Mouse (Mus musculus) skeletal muscle tissue, adult 2 months (tissue): ENCODE data around the gene Aox1.
"Not testable (repeated sequence)": the region's sequence is repeated elsewhere in the genome, so short reads cannot be mapped to it uniquely, and the experiment has no call there.

Experiments used
- DNase-seq: peaks from one replicate; pipeline ENCODE4 v3.0.0-alpha.2; 2012; ENCODE audit warnings: low read depth, low spot score

Gene Aox1

GRCm38 (mm10) chr1:58029636-58030117 is at the start of gene Aox1:
Gene Aox1 (plus strand): TSS chr1:58029931.
- DNase-seq, result peak; percentile 90

- peak; percentile 61 for DNase-seq
These were observed 40.6 kb upstream of the Aox1 start for GRCm38 (mm10) chr1:57989052-57989600.

- no peak for DNase-seq
These were observed 38.5 kb upstream of the Aox1 start for GRCm38 (mm10) chr1:57991277-57991676.

GRCm38 (mm10) chr1:57995432-57996132 is 34.1 kb upstream of the Aox1 start, which contains the start of gene Sgo2a:
Gene Sgo2a (plus strand): TSS chr1:57995971.
- peak; percentile 94 for DNase-seq

GRCm38 (mm10) chr1:57996133-57996615 is 33.6 kb upstream of the Aox1 start:
- DNase-seq, result no peak

- no peak for DNase-seq
These were observed 31.6 kb upstream of the Aox1 start for GRCm38 (mm10) chr1:57998146-57998545.

- DNase-seq, result not testable (repeated sequence)
These were observed 23.3 kb upstream of the Aox1 start for GRCm38 (mm10) chr1:58006388-58006787.

- no peak for DNase-seq
These were observed 10.9 kb upstream of the Aox1 start, which contains the start of gene Kctd18 for GRCm38 (mm10) chr1:58018856-58019255. Gene Kctd18 (minus strand): TSS chr1:58018956.

GRCm38 (mm10) chr1:58027707-58028106 is 2.0 kb upstream of the Aox1 start:
- no peak for DNase-seq

GRCm38 (mm10) chr1:58030156-58030871 is 583 bp downstream of the Aox1 start:
- peak; percentile 89 for DNase-seq

- DNase-seq, result peak; percentile 62
These were observed 1.5 kb downstream of the Aox1 start for GRCm38 (mm10) chr1:58031160-58031769.

GRCm38 (mm10) chr1:58037306-58037705 is 7.6 kb downstream of the Aox1 start:
- not testable (repeated sequence) for DNase-seq

- no peak for DNase-seq
These were observed 15.3 kb downstream of the Aox1 start for GRCm38 (mm10) chr1:58045076-58045475.

- DNase-seq, result no peak
These were observed 15.8 kb downstream of the Aox1 start for GRCm38 (mm10) chr1:58045546-58045945.

GRCm38 (mm10) chr1:58046721-58047290 is 17.1 kb downstream of the Aox1 start:
- no peak for DNase-seq

GRCm38 (mm10) chr1:58049126-58049525 is 19.4 kb downstream of the Aox1 start:
- DNase-seq, result no peak

GRCm38 (mm10) chr1:58055598-58055997 is 25.9 kb downstream of the Aox1 start:
- DNase-seq, result no peak

- DNase-seq, result no peak
These were observed 26.5 kb downstream of the Aox1 start for GRCm38 (mm10) chr1:58056074-58056807.

- DNase-seq, result no peak
These were observed 27.2 kb downstream of the Aox1 start for GRCm38 (mm10) chr1:58056939-58057338.

GRCm38 (mm10) chr1:58058846-58059245 is 29.1 kb downstream of the Aox1 start:
- DNase-seq, result no peak

GRCm38 (mm10) chr1:58062131-58062530 is 32.4 kb downstream of the Aox1 start:
- DNase-seq, result no peak
